Mouse (Mus musculus): Measurements from ENCODE around the gene Cacng8.

- TF ChIP-seq CTCF (IDR thresholded peaks at IDR 0.05; ENCODE audit: control insufficient read depth, insufficient read depth, low read length) (no peak), POLR2A (IDR thresholded peaks at IDR 0.05; ENCODE audit: borderline replicate concordance, control insufficient read depth, low read depth, low read length) (no peak)
These were observed 63.2 kb downstream of the Cacng8 start for GRCm38 (mm10) chr7:3453486-3454183.

Data from bone marrow, adult 2 months (tissue).